In genomic region chr7:90457517-90457916, GRCm38 (mm10) we compare ENCODE assay signal across 8 mouse cellular contexts. TPM values are rescaled to one million over a fixed set of nuclear protein-coding genes. Genes with fewer than 3 reads are reported as not detected.
DNase-seq lines count a peak whose midpoint lies in the region; ATAC-seq and TF ChIP-seq lines count a peak whose summit lies in the region.

No protein-coding gene starts in this region.

- peak; percentile 31 for DNase-seq in retina, embryonic 14.5 days (ENCODE audit: low spot score)
- no peak for DNase-seq in retina, postnatal 1 day
- peak; percentile 37 for DNase-seq in embryonic facial prominence, embryonic 10.5 days (ENCODE audit: low spot score)
- peak; percentile 45 for DNase-seq in lung, postnatal 0 days (ENCODE audit: low spot score)
- DNase-seq in spleen, adult 18-20 months = no peak
- no peak for DNase-seq in layer of hippocampus, postnatal 14 days (ENCODE audit: low spot score in 2 of 2)
- no peak for DNase-seq in gastrocnemius, adult 8-10 months (ENCODE audit: low spot score in 2 of 2)

- TF ChIP-seq EP300 in lung, postnatal 0 days (IDR thresholded peaks at IDR 0.05) = no peak

- peaks cover 24% of the 10 kb centered on the region for H3K36me3 ChIP-seq in embryonic facial prominence, embryonic 10.5 days (replicated peaks)
- peaks cover 9% of the 10 kb centered on the region; the same call in 1 of the 2 replicates for H3K36me3 ChIP-seq in hindbrain, embryonic 12.5 days
- H3K36me3 ChIP-seq in lung, postnatal 0 days (ENCODE audit: insufficient read depth, low read length) = no peaks in the 10 kb centered on the region

- peak overlapping the region; percentile 76 for H3K9ac ChIP-seq in hindbrain, embryonic 12.5 days
- H3K9ac ChIP-seq in lung, postnatal 0 days (replicated peaks; ENCODE audit: low read depth) = peak overlapping the region; percentile 51

- peak overlapping the region; percentile 61 for H3K4me2 ChIP-seq in hindbrain, embryonic 12.5 days (replicated peaks)
- H3K4me2 ChIP-seq in lung, postnatal 0 days (replicated peaks; ENCODE audit: low read depth, low read length) = peak overlapping the region; percentile 77

- WGBS in embryonic facial prominence, embryonic 10.5 days = 17% methylated on average over 10 of the region's 10 CpGs
- 21% methylated on average over 10 of the region's 10 CpGs for WGBS in hindbrain, embryonic 12.5 days
- 10% methylated on average over 10 of the region's 10 CpGs for WGBS in lung, postnatal 0 days

- peak overlapping the region; percentile 83 for H3K4me3 ChIP-seq in embryonic facial prominence, embryonic 10.5 days
- H3K4me3 ChIP-seq in hindbrain, embryonic 12.5 days = peak overlapping the region; percentile 74
- H3K4me3 ChIP-seq in lung, postnatal 0 days (ENCODE audit: low read depth, low read length) = peak overlapping the region; percentile 73

- peak; percentile 80 for ATAC-seq in hindbrain, embryonic 12.5 days (ENCODE audit: low FRiP score)
- peak; percentile 36; the same call in 1 of the 2 replicates for ATAC-seq in lung, postnatal 0 days

- H3K9me3 ChIP-seq in embryonic facial prominence, embryonic 10.5 days = no peaks in the 10 kb centered on the region
- no peaks in the 10 kb centered on the region for H3K9me3 ChIP-seq in hindbrain, embryonic 12.5 days (replicated peaks)
- H3K9me3 ChIP-seq in lung, postnatal 0 days (ENCODE audit: low read length) = no peaks in the 10 kb centered on the region

- H3K27ac ChIP-seq in embryonic facial prominence, embryonic 10.5 days (replicated peaks) = peak overlapping the region; percentile 93
- peak overlapping the region; percentile 93 for H3K27ac ChIP-seq in hindbrain, embryonic 12.5 days
- H3K27ac ChIP-seq in lung, postnatal 0 days (ENCODE audit: low read length) = peak overlapping the region; percentile 85

- no peaks in the 10 kb centered on the region for H3K27me3 ChIP-seq in embryonic facial prominence, embryonic 10.5 days (replicated peaks; ENCODE audit: low read depth, poor library complexity, severe bottlenecking)
- no peaks in the 10 kb centered on the region for H3K27me3 ChIP-seq in hindbrain, embryonic 12.5 days
- no peaks in the 10 kb centered on the region for H3K27me3 ChIP-seq in lung, postnatal 0 days (replicated peaks; ENCODE audit: insufficient read depth, low read length)

- TF ChIP-seq CTCF in lung, postnatal 0 days (IDR thresholded peaks at IDR 0.05) = peak; percentile 37

- H3K4me1 ChIP-seq in embryonic facial prominence, embryonic 10.5 days = peaks cover 19% of the 10 kb centered on the region
- H3K4me1 ChIP-seq in hindbrain, embryonic 12.5 days = peaks cover 14% of the 10 kb centered on the region
- H3K4me1 ChIP-seq in lung, postnatal 0 days (ENCODE audit: insufficient read depth, low read depth, low read length) = peaks cover 6% of the 10 kb centered on the region; the same call in 1 of the 2 replicates

RNA-seq across cellular contexts. Expression of gene Tmem126a, which starts 0.5 kb away (rescaled TPM):
- 119 and 120 TPM in 2 replicates for polyA plus RNA-seq in embryonic facial prominence, embryonic 10.5 days (2016; fragmentation: Nextera tagmentation; extraction: Ambion mirVana)
- 101 and 114 TPM in 2 replicates for polyA plus RNA-seq in hindbrain, embryonic 12.5 days (2016; fragmentation: Nextera tagmentation; extraction: Ambion mirVana)
- 62.6 and 63.5 TPM in 2 replicates for polyA plus RNA-seq in lung, postnatal 0 days (2015; fragmentation: Nextera tagmentation; extraction: Ambion mirVana)
- total RNA-seq in layer of hippocampus, postnatal 14 days (2021) = 10 to 100 TPM; 42.4 to 44.7 TPM
- 100 to 1,000 TPM in 3 of 4 experiments, 10 to 100 TPM in 1; 98.1 to 124 (median 119) TPM for total RNA-seq in gastrocnemius, adult 8-10 months (2022)

RNA-seq across cellular contexts. Expression of gene Crebzf, which starts 15.0 kb away (rescaled TPM):
- 26.2 and 27.1 TPM in 2 replicates for polyA plus RNA-seq in embryonic facial prominence, embryonic 10.5 days (2016; fragmentation: Nextera tagmentation; extraction: Ambion mirVana)
- polyA plus RNA-seq in hindbrain, embryonic 12.5 days (2016; fragmentation: Nextera tagmentation; extraction: Ambion mirVana) = 62.7 and 69.4 TPM in 2 replicates
- 23.7 and 28.7 TPM in 2 replicates for polyA plus RNA-seq in lung, postnatal 0 days (2015; fragmentation: Nextera tagmentation; extraction: Ambion mirVana)
- 10 to 100 TPM; 70.6 to 83.1 TPM for total RNA-seq in layer of hippocampus, postnatal 14 days (2021)
- 10 to 100 TPM; 15.3 to 17.7 (median 15.8) TPM for total RNA-seq in gastrocnemius, adult 8-10 months (2022)

RNA-seq across cellular contexts. Expression of gene Tmem126b, which starts 18.3 kb away (rescaled TPM):
- 35.2 and 36.2 TPM in 2 replicates for polyA plus RNA-seq in embryonic facial prominence, embryonic 10.5 days (2016; fragmentation: Nextera tagmentation; extraction: Ambion mirVana)
- 40.0 and 41.9 TPM in 2 replicates for polyA plus RNA-seq in hindbrain, embryonic 12.5 days (2016; fragmentation: Nextera tagmentation; extraction: Ambion mirVana)
- polyA plus RNA-seq in lung, postnatal 0 days (2015; fragmentation: Nextera tagmentation; extraction: Ambion mirVana) = 22.3 and 22.9 TPM in 2 replicates
- 10 to 100 TPM; 22.2 to 25.7 TPM for total RNA-seq in layer of hippocampus, postnatal 14 days (2021)
- total RNA-seq in gastrocnemius, adult 8-10 months (2022) = 10 to 100 TPM; 18.6 to 23.7 (median 20.9) TPM

RNA-seq across cellular contexts. Expression of gene Dlg2, which starts 19.0 kb away (rescaled TPM):
- polyA plus RNA-seq in embryonic facial prominence, embryonic 10.5 days (2016; fragmentation: Nextera tagmentation; extraction: Ambion mirVana) = 1.3 and 1.7 TPM in 2 replicates
- 5.9 and 6.9 TPM in 2 replicates for polyA plus RNA-seq in hindbrain, embryonic 12.5 days (2016; fragmentation: Nextera tagmentation; extraction: Ambion mirVana)
- 0.23 and 0.43 TPM in 2 replicates for polyA plus RNA-seq in lung, postnatal 0 days (2015; fragmentation: Nextera tagmentation; extraction: Ambion mirVana)
- total RNA-seq in layer of hippocampus, postnatal 14 days (2021) = 100 to 1,000 TPM; 273 to 318 TPM
- total RNA-seq in gastrocnemius, adult 8-10 months (2022) = under 1 TPM; 0.21 to 0.94 (median 0.48) TPM

RNA-seq across cellular contexts. Expression of gene Ccdc89, which starts 31.1 kb away (rescaled TPM):
- 1.9 and 3.0 TPM in 2 replicates for polyA plus RNA-seq in embryonic facial prominence, embryonic 10.5 days (2016; fragmentation: Nextera tagmentation; extraction: Ambion mirVana)
- polyA plus RNA-seq in hindbrain, embryonic 12.5 days (2016; fragmentation: Nextera tagmentation; extraction: Ambion mirVana) = 3.0 and 3.1 TPM in 2 replicates
- 1.2 and 1.4 TPM in 2 replicates for polyA plus RNA-seq in lung, postnatal 0 days (2015; fragmentation: Nextera tagmentation; extraction: Ambion mirVana)
- total RNA-seq in layer of hippocampus, postnatal 14 days (2021) = under 1 TPM; 0.83 to 0.97 TPM
- not detected for total RNA-seq in gastrocnemius, adult 8-10 months (2022)

Comparison
In these comparisons a context has a peak if more than half of its experiments do, and no peak if none do; other contexts are left out.
1. DNase-seq: peak in retina, embryonic 14.5 days (single experiment), embryonic facial prominence, embryonic 10.5 days (single experiment) and lung, postnatal 0 days (single experiment); none in retina, postnatal 1 day (single experiment), spleen, adult 18-20 months (0 of 2), layer of hippocampus, postnatal 14 days (0 of 2) and gastrocnemius, adult 8-10 months (0 of 2).
2. Peak in every context shown above with its lines, with median percentiles within 50 percentile points of each other: H3K27ac ChIP-seq and H3K4me3 ChIP-seq.